Mouse (Mus musculus) left cerebral cortex, adult 2 months (tissue): ENCODE measurements around the gene Tmem144. TPM values are rescaled to one million over a fixed set of nuclear protein-coding genes. Genes with fewer than 3 reads are reported as not detected.

Experiments used
- DNase-seq, 2 experiments: peaks; one replicate each; pipeline ENCODE4 v3.0.0; 2021 to 2022; ENCODE audit warnings: low spot score in 2 of 2, mixed read lengths in 1 of 2; ENCODE audit errors: extremely low spot score in 1 of 2
- H3K27ac ChIP-seq: fragments of 200-600 bp; 2 replicates; pipeline ENCODE4 v1.8.1; 2022
- H3K4me3 ChIP-seq: fragments of 200-600 bp; 2 replicates; pipeline ENCODE4 v1.8.1; 2022
- CTCF ChIP-seq: fragments of 200-600 bp; IDR thresholded peaks from 2 replicates; pipeline ENCODE4 v1.8.1; 2022; ENCODE audit warnings: antibody characterized with exemption, mild to moderate bottlenecking, moderate library complexity
- intact Hi-C: fragments of 180-260 bp; cut with DNase I; formaldehyde crosslinking; loops from one replicate; pipeline ENCODE4 v1.15.1; 2025
- total RNA-seq, 2 experiments: library from RNA; stranded (reverse); gene quantifications; 2 replicates each; pipeline ENCODE4 v1.2.3; 2021

Gene Tmem144
- total RNA-seq, 2 experiments from 2014 or later: 10.5 to 12.0 TPM

DNA sequence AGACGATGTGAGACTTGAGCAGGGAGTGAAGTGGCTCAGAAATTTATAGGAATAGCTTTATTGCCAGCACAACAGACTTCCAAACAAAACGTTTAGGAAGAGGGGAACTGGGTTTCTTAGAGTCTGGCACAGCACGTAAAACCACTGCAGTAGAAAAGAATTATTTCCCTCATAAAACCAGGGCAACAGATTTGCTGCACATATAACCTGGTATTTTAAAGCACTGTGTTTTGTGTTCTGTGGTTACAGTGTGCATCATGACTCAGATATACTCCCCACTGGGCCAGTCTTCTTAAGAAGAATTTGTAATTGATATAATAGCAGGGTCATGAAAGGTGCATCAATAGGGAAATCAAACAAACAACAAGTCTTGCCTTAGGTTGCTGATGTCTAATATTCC lies 62.2 kb downstream of the Tmem144 start:
- TF ChIP-seq CTCF: no peak
- intact Hi-C loops: no loop called here
- no peak for DNase-seq
- Histone ChIP-seq H3K4me3 (no peak overlapping the region), H3K27ac (no peak overlapping the region)

DNA sequence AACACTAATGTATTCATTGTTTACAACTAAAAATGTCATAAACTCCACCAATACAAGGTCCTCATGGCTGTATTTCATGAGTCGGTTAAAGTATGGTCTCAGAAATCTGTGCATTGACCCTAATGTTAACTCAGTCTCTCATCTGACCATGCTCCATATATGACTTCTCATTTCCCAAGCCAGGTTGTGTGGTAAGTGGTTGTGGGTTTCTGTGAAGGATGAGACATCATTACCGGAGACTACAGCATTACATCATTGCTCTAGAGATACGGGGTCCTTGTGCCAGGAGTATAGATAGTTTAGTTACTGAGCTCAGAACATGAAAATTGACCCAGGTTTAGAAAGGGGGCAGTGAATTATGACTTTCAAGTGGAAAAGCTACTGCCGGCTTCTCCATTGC lies 63.0 kb downstream of the Tmem144 start:
- intact Hi-C loops: no loop called here
- H3K4me3 ChIP-seq: no peak overlapping the region
- no peak for DNase-seq
- no peak overlapping the region for H3K27ac ChIP-seq
- TF ChIP-seq CTCF: no peak

DNA sequence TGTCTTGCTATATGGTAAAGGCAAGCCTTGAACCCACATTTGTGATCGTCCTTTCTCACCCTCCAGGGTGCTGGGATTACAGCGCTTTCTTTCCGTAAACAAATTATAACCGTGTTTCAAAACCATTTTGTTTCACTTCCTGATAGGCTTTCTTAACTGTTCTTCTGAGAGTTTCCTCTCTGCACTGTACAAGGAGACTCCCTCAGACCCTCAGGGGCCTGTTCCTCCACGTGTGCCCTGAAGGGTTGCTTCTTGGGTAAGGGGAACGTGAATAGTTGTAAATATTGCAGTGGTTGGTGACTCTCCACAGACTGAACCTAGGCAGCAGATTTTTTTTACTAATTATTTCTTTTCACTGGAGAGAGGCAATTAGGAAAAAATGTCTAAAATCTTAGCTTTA lies 63.6 kb downstream of the Tmem144 start:
- intact Hi-C loops: no loop called here
- H3K4me3 ChIP-seq: no peak overlapping the region
- no peak for TF ChIP-seq CTCF
- no peak overlapping the region for H3K27ac ChIP-seq
- no peak for DNase-seq

DNA sequence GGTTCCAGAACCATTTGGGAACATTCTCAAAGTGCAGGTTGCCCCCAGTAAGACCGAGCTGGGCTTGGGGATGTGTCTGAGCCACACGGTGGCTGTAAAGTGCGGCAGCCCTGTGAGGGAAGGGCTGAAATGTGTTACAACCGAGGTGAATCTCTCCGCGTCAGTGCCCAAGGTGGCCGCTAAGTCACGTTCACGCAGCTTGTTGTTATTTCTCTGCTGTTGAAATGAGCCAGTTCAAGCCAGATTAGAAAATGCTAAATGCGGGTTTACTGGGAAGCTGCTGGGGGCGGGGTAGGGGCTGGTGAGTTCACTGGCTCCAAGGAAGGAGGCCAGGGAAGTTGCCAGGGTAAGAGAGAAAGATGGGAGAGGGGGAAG lies 68.2 kb downstream of the Tmem144 start:
- intact Hi-C loops: no loop called here
- TF ChIP-seq CTCF: no peak
- no peak for DNase-seq
- H3K4me3 ChIP-seq: 0 out of 2 replicates have a peak overlapping the region, but pooled peaks have one; percentile 26
- H3K27ac ChIP-seq: no peak overlapping the region

DNA sequence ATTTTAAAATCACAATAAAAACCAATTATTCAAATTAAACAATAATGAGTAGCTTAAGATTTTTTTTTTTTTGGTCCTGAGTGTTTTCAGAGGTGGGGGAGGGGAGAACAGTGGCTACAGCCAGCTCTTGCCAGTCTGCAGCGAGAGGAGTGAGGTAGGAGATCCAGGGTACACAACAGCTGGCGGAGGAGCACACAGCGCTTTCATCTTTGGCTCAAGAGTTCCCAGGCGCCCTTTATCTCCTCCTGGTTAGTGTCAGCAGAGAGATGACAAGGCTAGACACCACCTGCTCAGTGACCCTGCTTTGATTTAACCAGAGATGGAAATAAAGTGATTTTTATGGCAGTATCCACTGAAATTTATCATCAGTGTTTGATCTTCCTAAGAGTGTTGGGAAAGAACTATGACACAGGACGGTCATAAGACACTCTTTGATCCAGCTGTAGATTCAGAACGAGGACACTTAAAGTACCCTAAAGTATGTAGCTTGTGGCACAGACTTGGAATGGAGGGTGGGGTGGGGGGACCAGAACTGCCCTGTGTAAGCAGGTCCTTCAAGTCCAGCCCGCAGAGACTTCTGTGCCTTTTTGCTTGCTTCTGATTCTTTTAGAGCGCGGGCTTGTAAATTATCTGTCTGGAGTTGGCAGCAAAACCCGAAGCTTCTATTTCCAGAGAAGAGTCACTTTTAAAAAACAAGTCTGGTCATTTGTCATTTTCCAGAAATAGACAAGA lies 68.8 kb downstream of the Tmem144 start:
- DNase-seq: no peak
- TF ChIP-seq CTCF: no peak
- H3K4me3 ChIP-seq: 0 out of 2 replicates have a peak overlapping the region, but pooled peaks have one; percentile 26
- intact Hi-C loops: no loop called here
- H3K27ac ChIP-seq: no peak overlapping the region

DNA sequence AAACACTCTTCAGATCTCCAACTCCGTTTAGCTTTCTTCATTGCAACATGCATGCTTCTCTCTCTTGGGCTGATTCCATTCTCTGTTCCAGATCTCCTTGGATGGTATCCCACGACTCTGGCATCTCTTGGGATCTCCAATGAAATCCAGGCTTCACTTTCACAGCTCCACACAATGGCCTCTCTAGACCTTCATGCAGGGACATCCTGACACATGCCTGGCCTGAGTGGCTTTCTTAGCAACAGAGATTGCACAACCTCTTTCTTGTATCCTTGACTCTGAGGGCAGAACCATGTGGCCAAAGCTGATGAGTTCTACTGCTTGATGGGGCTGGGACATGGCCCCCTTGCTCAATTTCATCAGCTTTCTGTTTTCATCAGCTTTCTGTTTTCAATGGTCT lies 79.9 kb downstream of the Tmem144 start:
- TF ChIP-seq CTCF: no peak
- no peak overlapping the region for H3K4me3 ChIP-seq
- no peak for DNase-seq
- no peak overlapping the region for H3K27ac ChIP-seq
- intact Hi-C loops: no loop called here

Other genes starting within 250 kb of the Tmem144 start
- 1 to 10 TPM in 1 of 2 experiments, under 1 TPM in 1; 0.87 to 1.3 TPM for gene 4930579G24Rik, start 223.7 kb downstream of the Tmem144 start, total RNA-seq
- gene Etfdh, start 223.3 kb downstream of the Tmem144 start, total RNA-seq: 10 to 100 TPM; 26.1 to 26.7 TPM
- gene Rxfp1, start 114.9 kb downstream of the Tmem144 start, total RNA-seq: 10 to 100 TPM; 14.4 to 14.5 TPM
- gene Fam198b, start 31.8 kb upstream of the Tmem144 start, total RNA-seq: 1 to 10 TPM; 7.3 to 8.5 TPM